Mouse (Mus musculus) spleen, adult 12 weeks (tissue): ENCODE measurements at regions not wholly inside any gene's neighbourhood (a gene's known extent, or its start where the extent isn't known, plus 50 kb on each side); places are given as distances from the start of the nearest gene placed in this dataset.

Experiments used
- DNase-seq: peaks from one replicate; pipeline ENCODE4 v3.0.0; 2022; ENCODE audit warnings: low spot score

DNA sequence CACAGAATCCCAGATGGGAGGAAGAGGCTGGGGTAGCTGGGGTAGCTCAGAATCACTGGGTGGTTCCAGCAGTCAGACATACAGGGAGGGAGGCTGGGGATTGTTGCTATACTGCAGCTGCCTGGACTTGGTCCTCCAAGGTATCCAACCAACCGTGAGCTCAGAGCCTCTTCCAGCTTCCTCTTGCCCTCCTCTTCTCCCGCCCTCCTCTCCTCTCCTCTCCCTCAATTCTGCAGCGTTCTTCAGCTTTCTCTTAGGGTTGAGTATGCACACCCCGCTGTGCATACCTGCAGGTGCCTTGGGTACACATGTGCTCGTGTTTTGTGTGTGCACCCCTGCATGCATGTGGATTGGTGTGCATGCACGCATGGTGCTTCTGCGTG is 81.6 kb downstream of the Cstad start:
- no peak for DNase-seq

DNA sequence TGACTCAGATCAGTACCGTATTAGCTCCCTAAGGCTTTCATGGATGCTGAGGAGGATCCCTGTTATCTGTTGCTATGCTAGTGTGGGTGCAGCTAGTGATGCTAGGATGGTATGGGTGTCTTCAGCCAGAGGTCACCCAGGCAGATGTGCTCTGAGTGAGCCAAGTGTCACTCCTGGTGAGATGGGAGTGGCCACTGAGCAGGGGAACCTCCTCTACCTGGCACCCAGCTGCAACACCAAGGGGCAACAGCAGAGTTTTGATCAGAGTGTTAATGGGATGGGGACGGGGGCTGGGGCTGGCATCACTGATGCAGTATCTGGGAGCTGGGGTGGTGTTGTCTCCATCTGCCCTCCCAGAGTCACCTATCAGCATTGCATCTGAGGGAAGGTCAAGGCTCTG is 81.0 kb downstream of the Cstad start:
- no peak for DNase-seq

DNA sequence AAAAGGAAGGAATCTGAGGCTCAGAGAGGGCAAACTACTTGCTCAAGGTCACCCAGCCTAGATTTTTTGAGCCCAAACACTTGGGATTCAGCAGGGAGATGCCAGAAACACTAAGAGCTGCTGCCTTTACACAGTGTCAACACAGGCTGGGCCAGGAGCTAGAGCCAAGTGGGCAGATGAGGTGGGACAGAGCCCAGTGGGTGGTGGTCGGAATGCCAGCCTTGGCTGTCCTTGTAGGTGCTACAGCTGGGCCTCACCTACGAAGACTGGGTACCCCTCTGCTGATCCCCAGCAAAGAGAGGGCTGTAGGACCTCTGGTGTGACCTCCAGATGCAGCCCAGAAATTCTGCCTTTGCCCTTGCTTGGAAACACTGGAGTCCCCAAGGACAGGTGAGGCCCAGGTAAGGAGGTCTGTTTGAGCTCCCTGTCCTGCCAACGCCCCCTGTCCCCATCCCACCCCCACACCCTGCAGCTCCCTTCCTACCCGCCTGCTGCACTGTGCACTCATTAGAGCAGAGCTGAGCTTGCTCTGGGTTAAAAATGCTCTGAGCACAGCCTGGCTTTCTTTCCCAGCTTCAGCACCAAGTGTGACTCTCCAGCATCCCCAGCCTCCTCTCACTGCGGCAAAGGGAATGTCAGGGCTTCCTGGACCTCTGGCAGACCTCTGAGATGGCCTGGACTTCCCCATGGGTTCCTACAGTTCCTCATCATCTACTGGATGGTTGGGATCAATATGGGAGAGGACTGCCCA is 76.2 kb downstream of the Cstad start:
- no peak for DNase-seq

DNA sequence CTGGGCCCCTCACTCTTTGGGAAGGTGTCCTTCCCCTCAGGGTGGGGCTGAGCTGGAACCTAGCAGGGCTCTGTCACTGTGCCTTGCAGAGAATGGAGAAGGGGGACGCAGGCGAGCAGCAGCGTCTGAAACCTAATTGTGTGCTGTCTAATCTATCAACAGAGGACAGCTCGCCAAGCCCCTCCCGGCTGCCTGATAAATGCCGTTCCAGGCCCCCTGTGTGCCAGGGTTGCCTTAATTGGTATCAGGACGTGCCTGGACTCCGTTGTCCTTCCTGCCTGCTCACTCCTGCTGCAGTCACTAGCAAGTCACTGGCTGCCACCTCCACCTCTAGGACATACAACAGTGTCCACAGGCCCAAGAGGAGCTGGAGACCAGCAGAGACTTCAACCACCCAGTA is 72.6 kb downstream of the Cstad start:
- DNase-seq: no peak

DNA sequence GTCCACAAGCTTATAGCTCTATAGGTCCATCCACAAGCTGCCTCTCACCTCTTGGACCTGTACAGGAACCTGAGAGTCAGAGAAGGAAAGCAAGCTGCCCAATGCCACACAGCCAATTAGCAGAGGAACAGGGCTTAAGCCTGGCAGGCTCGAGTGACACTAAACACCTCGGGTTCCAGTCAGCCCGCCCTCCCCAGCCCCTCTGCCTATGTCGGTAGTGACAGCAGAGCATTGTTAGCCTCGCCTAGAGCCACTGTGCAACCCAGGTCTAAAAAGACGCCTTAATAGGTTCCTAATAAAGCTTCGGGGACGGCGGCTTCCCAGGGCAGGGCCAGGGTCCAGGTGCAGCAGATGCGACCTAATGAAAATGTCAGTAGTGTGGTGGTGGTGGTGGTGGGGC is 66.3 kb downstream of the Cstad start:
- no peak for DNase-seq

DNA sequence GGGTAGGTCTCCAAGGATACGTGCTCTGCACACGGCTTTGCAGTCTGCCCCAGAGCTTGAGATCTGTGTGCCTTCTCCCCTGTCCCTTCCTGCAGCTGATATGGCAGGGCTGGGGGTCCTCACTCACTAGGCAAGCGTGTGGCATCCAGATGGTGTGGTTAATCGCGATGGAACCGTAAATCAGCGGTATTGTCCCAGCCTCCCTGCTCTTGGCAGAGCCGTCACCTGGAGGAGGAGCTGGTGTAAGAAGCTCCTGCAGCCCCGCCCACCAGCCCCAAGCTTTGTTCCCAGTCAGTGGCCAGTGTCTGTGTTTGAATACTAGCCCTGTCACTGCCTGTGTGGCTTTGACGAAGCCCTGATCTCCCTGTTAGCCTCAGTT is 65.8 kb downstream of the Cstad start:
- DNase-seq: no peak

DNA sequence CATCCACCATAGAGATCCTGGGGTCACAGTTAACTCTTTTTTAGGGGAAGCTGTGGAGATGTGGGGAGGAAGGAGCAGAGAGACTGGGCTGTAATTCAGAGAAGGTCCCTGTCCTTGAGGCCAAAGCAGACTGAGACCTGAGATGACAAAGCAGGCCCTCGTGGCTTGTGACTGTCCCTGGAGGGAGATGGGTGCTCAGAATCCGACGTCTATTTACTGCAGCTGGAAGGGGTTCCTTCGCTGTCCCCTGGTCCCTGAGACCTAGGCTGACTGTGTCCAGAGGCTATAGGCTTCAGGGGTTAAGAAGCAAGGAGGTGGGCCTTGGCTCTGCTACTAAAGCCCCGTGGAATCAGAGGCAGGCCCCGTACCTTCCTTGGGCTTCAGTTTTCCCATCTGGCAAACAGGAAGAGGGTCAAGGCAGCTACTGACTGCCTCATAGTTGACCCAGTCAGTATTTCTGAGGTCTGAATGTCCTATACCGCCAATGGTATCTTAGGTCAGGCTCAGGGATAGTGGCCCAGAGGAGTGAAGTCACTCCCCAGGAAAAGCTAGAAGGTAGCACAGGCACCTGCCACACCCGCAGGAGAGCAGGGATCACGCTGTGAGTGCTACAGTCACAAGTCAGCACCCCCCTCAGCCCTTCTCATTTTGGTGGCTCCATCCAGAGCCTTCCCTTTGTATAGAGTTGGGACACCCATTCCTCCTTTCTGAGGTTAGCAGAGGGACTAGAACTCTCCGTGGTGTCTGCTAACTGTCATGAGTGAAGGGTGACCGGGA is 65.2 kb downstream of the Cstad start:
- no peak for DNase-seq

DNA sequence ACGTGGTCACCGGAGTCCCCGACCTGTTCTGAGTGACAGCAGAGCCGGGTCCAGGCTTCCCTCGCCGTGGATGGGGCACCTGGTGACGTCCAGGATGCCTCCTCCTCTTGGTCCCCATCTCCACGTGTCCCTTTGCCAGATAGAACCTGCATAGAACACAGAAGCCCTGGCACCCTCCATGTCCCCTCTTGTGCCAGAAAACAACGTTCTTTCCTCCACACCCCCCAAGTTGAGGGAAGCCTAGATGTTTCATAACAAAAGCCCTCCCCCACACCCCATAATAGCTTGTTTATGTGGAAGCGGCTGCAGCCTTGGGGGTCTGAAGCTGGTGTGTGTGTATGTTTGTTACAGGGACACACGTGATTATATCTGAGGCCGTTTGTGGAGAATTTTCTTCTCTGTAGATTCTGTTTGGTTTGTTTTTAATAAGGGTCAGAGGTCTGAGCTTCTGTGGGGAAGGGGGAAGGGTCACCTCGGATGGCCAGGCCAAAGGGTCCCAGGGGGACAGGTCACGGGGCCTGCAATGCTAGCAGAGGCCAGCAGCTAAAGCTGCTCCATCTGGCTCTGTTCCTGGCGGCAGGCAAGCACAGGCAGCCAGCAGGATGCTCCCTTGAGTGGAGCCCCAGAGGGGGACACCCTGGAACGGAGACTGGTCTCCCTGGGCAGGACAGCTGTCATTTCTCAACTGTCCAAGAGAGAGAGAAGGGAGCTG is 64.2 kb downstream of the Cstad start:
- DNase-seq: no peak
